Mouse (Mus musculus) megakaryocyte, embryonic 14.5 days (primary cell): ENCODE results near the gene Cnbp.

ENCODE experiments used
- FLI1 ChIP-seq: IDR thresholded peaks from 2 replicates; pipeline ENCODE4 v1.6.1; 2012; ENCODE audit warnings: low read length, inconsistent platforms, mixed read lengths
- GATA1 ChIP-seq: IDR thresholded peaks from 3 replicates; pipeline ENCODE4 v1.6.1; 2012; ENCODE audit warnings: mixed read lengths, low read length, inconsistent platforms, borderline replicate concordance

- no peak for TF ChIP-seq GATA1
- no peak for TF ChIP-seq FLI1
Observed at GRCm38 (mm10) chr6:87887594-87888233, 36.8 kb upstream of the Cnbp start, which contains the start of gene Copg1.
